Mouse (Mus musculus) neural tube, embryonic 14.5 days (tissue): ENCODE results near the gene Kcnh1. TPM values are rescaled to one million over a fixed set of nuclear protein-coding genes. Genes with fewer than 3 reads are reported as not detected.

ENCODE experiments used
- ATAC-seq: fragments of 200-750 bp; cut with Nextera tagmentation; 2 replicates; pipeline ENCODE4 v1.8.0; 2017; ENCODE audit warnings: low read depth, mild to moderate bottlenecking, moderate TSS enrichment, moderate library complexity
- H3K27ac ChIP-seq: fragments of 300-500 bp; sonication (generic); 2 replicates; pipeline ENCODE4 v1.5.1; 2014; ENCODE audit warnings: low read depth, mild to moderate bottlenecking, control low read depth, low read length, moderate library complexity, mixed read lengths
- H3K27me3 ChIP-seq: fragments of 300-500 bp; sonication (generic); 2 replicates; pipeline ENCODE4 v1.6.1; 2014; ENCODE audit warnings: low read length; ENCODE audit not compliant: control insufficient read depth, insufficient read depth
- H3K36me3 ChIP-seq: fragments of 300-500 bp; sonication (generic); 2 replicates; pipeline ENCODE4 v1.6.1; 2014; ENCODE audit warnings: low read length, mixed read lengths; ENCODE audit not compliant: control insufficient read depth, insufficient read depth
- H3K4me1 ChIP-seq: fragments of 300-500 bp; sonication (generic); 2 replicates; pipeline ENCODE4 v1.6.1; 2014; ENCODE audit warnings: low read length; ENCODE audit not compliant: control insufficient read depth, insufficient read depth
- H3K4me2 ChIP-seq: fragments of 300-500 bp; sonication (generic); 2 replicates; pipeline ENCODE4 v1.6.1; 2014; ENCODE audit warnings: mild to moderate bottlenecking, low read depth, low read length, control low read depth
- H3K4me3 ChIP-seq: fragments of 300-500 bp; sonication (generic); 2 replicates; pipeline ENCODE4 v1.5.1; 2014; ENCODE audit warnings: low read depth, low read length, control low read depth, mixed read lengths
- H3K9ac ChIP-seq: fragments of 300-500 bp; sonication (generic); replicated peaks from 2 replicates; pipeline ENCODE4 v1.6.1; 2014; ENCODE audit warnings: low read depth, mild to moderate bottlenecking, control low read depth, low read length, mixed read lengths
- H3K9me3 ChIP-seq: fragments of 300-500 bp; sonication (generic); 2 replicates; pipeline ENCODE4 v1.6.1; 2016; ENCODE audit warnings: low read length; ENCODE audit not compliant: control insufficient read depth
- WGBS: fragments of 180-500 bp; shearing (Covaris S2); extraction: QIAGEN DNeasy Blood & Tissue Kit; methylation state at CpG from one replicate; pipeline ENCODE4 v1.1.7; 2014; 5-methylcytosine and 5-hydroxymethylcytosine counted together
- polyA plus RNA-seq: library from polyadenylated mRNA; unstranded; fragments of >200 nt; fragmentation: Nextera tagmentation; extraction: Ambion mirVana; gene quantifications from 2 replicates; pipeline ENCODE4 v1.2.1, GENCODE M21; 2014

The Kcnh1 gene
- 3.1 and 4.2 TPM in 2 replicates for polyA plus RNA-seq

GRCm38 (mm10) chr1:192190508-192191321 lies at the start of gene Kcnh1:
Gene Kcnh1 (plus strand): TSS chr1:192190774.
- peak within 1 kb of the TSS; percentile 55 for H3K4me3 ChIP-seq
- no peak within 1 kb of the TSS for H3K27ac ChIP-seq
- H3K36me3 ChIP-seq: no peaks in the 10 kb centered on the region
- 1% methylated on average over 72 of the region's 73 CpGs for WGBS
- ATAC-seq: peak; percentile 95
- H3K9me3 ChIP-seq: no peaks in the 10 kb centered on the region
- 0 out of 2 replicates have a peak, but pooled peaks cover 2% of the 10 kb centered on the region for H3K4me1 ChIP-seq
- H3K4me2 ChIP-seq: peak within 1 kb of the TSS; percentile 79
- peaks cover 9% of the 10 kb centered on the region for H3K27me3 ChIP-seq
- H3K9ac ChIP-seq: peak within 1 kb of the TSS; percentile 37

DNA sequence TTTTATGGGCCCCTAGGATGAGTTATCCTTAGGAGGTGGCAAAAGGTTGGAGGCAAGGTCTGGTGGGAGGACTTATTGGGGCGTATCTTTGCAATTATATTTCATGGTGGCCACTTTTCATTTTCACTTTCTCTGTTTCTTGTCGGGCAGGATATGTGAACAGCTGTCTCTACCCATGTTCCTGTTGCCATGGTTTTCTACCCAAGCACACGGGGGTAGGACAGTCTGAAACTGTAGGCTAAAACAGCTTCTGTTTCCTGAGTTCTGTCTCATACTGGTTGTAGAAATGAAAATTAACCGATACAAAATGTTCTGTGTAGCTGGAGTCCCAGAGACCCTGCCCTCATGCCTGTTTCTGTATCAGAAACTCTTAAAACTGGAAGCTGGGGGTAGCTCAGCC lies 39.4 kb upstream of the Kcnh1 start:
- H3K9ac ChIP-seq: no peak overlapping the region
- no peak overlapping the region for H3K4me2 ChIP-seq
- no peak for ATAC-seq
- H3K36me3 ChIP-seq: no peaks in the 10 kb centered on the region
- no peaks in the 10 kb centered on the region for H3K27me3 ChIP-seq
- 90% methylated on average over 4 of the region's 4 CpGs for WGBS
- no peak overlapping the region for H3K27ac ChIP-seq
- H3K4me1 ChIP-seq: no peaks in the 10 kb centered on the region
- H3K9me3 ChIP-seq: no peaks in the 10 kb centered on the region
- H3K4me3 ChIP-seq: no peak overlapping the region

DNA sequence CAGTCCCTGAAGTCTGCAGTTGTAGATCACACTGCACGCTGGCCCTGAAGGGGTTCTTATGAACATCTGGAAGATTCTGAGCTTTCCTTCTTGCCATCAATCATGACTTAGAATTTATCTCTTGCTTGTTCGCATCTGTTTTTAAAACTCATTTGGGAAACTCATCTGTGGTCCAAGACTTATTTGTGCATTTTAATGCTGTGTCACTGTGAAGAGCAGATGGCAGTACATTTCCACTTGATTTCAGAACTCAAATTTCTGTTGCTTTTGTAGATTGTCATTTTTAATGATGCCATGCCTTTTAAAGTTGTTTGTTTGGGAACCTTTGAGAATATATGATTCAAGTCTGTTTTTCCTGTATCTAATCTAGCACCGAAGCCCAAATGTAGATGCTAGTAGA lies 19.1 kb upstream of the Kcnh1 start:
- Histone ChIP-seq H3K36me3 (no peaks in the 10 kb centered on the region), H3K9ac (no peak overlapping the region), H3K4me3 (no peak overlapping the region), H3K4me2 (no peak overlapping the region), H3K4me1 (no peaks in the 10 kb centered on the region), H3K9me3 (no peaks in the 10 kb centered on the region), H3K27ac (no peak overlapping the region), H3K27me3 (no peaks in the 10 kb centered on the region)
- no peak for ATAC-seq
- WGBS: 88% methylated on average over 3 of the region's 3 CpGs

- no peak for ATAC-seq
- H3K4me1 ChIP-seq: no peaks in the 10 kb centered on the region
- 85% methylated on average over 3 of the region's 3 CpGs for WGBS
- no peaks in the 10 kb centered on the region for H3K27me3 ChIP-seq
- no peak overlapping the region for H3K4me3 ChIP-seq
- H3K9ac ChIP-seq: no peak overlapping the region
- no peaks in the 10 kb centered on the region for H3K36me3 ChIP-seq
- H3K4me2 ChIP-seq: no peak overlapping the region
- H3K9me3 ChIP-seq: no peaks in the 10 kb centered on the region
- no peak overlapping the region for H3K27ac ChIP-seq
Measured at GRCm38 (mm10) chr1:192179877-192180276, 10.7 kb upstream of the Kcnh1 start.

DNA sequence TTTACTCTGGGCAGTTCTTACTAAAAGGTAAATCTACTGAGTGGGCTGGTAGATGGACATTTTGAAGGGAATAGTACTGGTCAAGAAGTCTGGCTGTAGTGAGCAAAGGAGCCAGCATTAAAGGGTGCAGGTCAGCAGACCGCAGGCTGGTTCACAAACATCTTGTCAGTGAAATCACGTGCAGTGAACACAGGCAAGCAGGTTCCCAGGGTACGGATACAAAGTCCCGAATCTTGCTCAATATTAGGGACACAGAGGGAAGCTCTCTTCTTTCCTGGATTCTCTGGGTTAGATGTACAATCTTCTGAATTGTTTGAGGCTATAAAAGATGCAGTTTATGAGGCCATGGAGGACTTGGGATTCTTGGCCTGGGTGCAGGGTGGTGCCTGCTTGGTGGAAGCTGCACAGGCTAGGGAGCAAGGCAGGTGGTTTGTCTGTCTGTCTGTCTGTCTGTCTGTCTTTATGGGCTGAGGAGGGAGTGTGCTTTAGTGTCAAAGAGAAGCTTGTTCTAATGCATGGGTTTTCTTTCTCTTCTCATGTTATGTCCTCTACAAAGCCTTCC lies 8.8 kb upstream of the Kcnh1 start:
- Histone ChIP-seq H3K36me3 (no peaks in the 10 kb centered on the region), H3K9me3 (no peaks in the 10 kb centered on the region), H3K27me3 (no peaks in the 10 kb centered on the region), H3K27ac (no peak overlapping the region), H3K9ac (no peak overlapping the region), H3K4me3 (no peak overlapping the region), H3K4me1 (no peaks in the 10 kb centered on the region), H3K4me2 (no peak overlapping the region)
- 88% methylated on average over 4 of the region's 4 CpGs for WGBS
- ATAC-seq: no peak

DNA sequence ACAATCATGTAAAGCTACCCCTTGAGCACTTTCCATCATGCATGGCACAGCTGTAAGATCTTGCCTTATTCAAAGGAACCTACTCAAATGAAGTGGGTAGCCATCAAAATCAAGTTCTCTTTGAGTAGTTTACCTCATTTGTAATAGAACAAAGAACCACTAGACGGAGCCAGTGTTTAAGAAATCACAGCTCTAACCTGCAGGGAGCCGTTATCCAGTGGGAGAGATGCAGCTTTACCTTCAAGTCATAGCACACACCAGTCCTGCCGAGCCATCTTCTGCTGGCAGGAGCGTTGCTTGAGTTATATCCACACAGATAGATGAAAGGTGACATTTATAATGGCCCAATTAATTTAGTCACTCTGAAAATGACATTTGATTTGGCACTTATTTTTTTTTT lies 1.5 kb upstream of the Kcnh1 start:
- H3K4me2 ChIP-seq: no peak overlapping the region
- no peak overlapping the region for H3K4me3 ChIP-seq
- 0 out of 2 replicates have a peak, but pooled peaks cover 2% of the 10 kb centered on the region for H3K4me1 ChIP-seq
- no peaks in the 10 kb centered on the region for H3K36me3 ChIP-seq
- H3K27me3 ChIP-seq: peaks cover 9% of the 10 kb centered on the region
- ATAC-seq: peak; percentile 39; the same call in 1 of the 2 replicates
- H3K9ac ChIP-seq: no peak overlapping the region
- 6% methylated on average over 4 of the region's 4 CpGs for WGBS
- H3K9me3 ChIP-seq: no peaks in the 10 kb centered on the region
- no peak overlapping the region for H3K27ac ChIP-seq

DNA sequence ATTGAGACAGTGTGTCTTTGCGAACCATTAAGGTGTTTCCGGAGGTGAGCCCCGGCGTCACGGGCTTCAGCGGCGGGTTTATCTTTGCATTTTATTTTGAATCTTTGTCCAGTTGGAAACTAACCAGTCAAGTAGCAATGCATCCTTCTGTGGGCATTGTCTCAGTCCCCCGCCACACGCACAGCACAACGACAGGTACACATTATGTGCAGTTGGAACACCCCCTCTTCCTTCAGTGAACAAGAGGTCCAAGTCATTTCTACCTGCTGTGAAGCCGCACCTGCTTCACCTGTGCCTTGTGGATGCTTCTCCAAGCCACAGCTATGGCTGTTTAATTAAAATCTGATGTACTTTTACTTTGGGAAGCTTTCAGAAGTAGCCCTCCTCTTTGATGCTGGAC lies 803 bp upstream of the Kcnh1 start:
- peaks cover 9% of the 10 kb centered on the region for H3K27me3 ChIP-seq
- no peak overlapping the region for H3K4me3 ChIP-seq
- ATAC-seq: no peak
- H3K4me1 ChIP-seq: 0 out of 2 replicates have a peak, but pooled peaks cover 2% of the 10 kb centered on the region
- H3K9ac ChIP-seq: no peak overlapping the region
- H3K36me3 ChIP-seq: no peaks in the 10 kb centered on the region
- no peak overlapping the region for H3K4me2 ChIP-seq
- no peak overlapping the region for H3K27ac ChIP-seq
- no peaks in the 10 kb centered on the region for H3K9me3 ChIP-seq
- 85% methylated on average over 11 of the region's 11 CpGs for WGBS

DNA sequence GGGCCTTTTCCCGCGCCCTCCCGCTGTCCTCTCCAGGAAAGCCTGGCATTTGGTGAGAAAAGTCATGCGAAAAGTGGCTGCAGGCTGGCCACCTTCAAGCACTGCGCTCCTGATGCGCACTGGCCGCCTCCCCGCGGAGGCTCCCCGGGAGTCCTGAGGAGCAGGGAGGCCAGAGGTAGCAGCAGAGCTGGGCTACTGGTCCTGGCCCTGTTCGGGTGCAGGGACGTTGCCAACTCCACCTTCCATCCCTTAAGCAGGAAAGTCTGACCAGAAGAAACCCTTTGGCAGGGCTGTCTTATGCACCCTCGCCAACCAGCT lies 707 bp downstream of the Kcnh1 start:
- Histone ChIP-seq H3K9ac (peak overlapping the region; percentile 37), H3K4me1 (0 out of 2 replicates have a peak, but pooled peaks cover 2% of the 10 kb centered on the region), H3K9me3 (no peaks in the 10 kb centered on the region), H3K27ac (no peak overlapping the region), H3K4me2 (peak overlapping the region; percentile 79), H3K36me3 (no peaks in the 10 kb centered on the region), H3K27me3 (peaks cover 9% of the 10 kb centered on the region), H3K4me3 (peak overlapping the region; percentile 55)
- 0 out of 2 replicates have a peak, but pooled peaks have one; percentile 15 for ATAC-seq
- WGBS: 5% methylated on average over 13 of the region's 13 CpGs

GRCm38 (mm10) chr1:192191859-192192258 lies 1.3 kb downstream of the Kcnh1 start:
- ATAC-seq: no peak
- H3K9ac ChIP-seq: no peak overlapping the region
- no peaks in the 10 kb centered on the region for H3K9me3 ChIP-seq
- H3K4me1 ChIP-seq: 0 out of 2 replicates have a peak, but pooled peaks cover 2% of the 10 kb centered on the region
- no peaks in the 10 kb centered on the region for H3K36me3 ChIP-seq
- peaks cover 9% of the 10 kb centered on the region for H3K27me3 ChIP-seq
- 68% methylated on average over 8 of the region's 8 CpGs for WGBS
- peak overlapping the region; percentile 55 for H3K4me3 ChIP-seq
- H3K27ac ChIP-seq: no peak overlapping the region
- H3K4me2 ChIP-seq: peak overlapping the region; percentile 79
